Mouse (Mus musculus): ENCODE data around the gene Olfr531.

The Olfr531 gene

GRCm38 (mm10) chr7:140402818-140403217 lies at the start of gene Olfr531:
Olfr531 (minus strand) TSS chr7:140402918.
- DNase-seq (ENCODE audit: low read depth) = no peak

- no peak for DNase-seq (ENCODE audit: low read depth)
Observed at GRCm38 (mm10) chr7:140443141-140443540, 40.4 kb upstream of the Olfr531 start.

- no peak for DNase-seq (ENCODE audit: low read depth)
Observed at GRCm38 (mm10) chr7:140421539-140421938, 18.8 kb upstream of the Olfr531 start, which contains the start of gene Olfr532. Olfr532 (minus strand) TSS chr7:140421639.

- DNase-seq (ENCODE audit: low read depth) = no peak
Observed at GRCm38 (mm10) chr7:140376911-140377310, 25.8 kb downstream of the Olfr531 start.

GRCm38 (mm10) chr7:140376231-140376630 lies 26.5 kb downstream of the Olfr531 start, which contains the start of gene Olfr530:
Olfr530 (minus strand) TSS chr7:140376331.
- no peak for DNase-seq (ENCODE audit: low read depth)

GRCm38 (mm10) chr7:140374300-140374699 lies 28.4 kb downstream of the Olfr531 start:
- no peak for DNase-seq (ENCODE audit: low read depth)

GRCm38 (mm10) chr7:140361571-140361970 lies 41.1 kb downstream of the Olfr531 start, which contains the start of gene Olfr60:
Olfr60 (minus strand) TSS chr7:140361671.
- DNase-seq (ENCODE audit: low read depth) = no peak

All from fibroblast of lung, adult 2 months (primary cell).